Mouse (Mus musculus) spleen, postnatal 10 days (tissue): ENCODE measurements around the gene Rab38.
A peak's percentile ranks its signal among the peaks of the same experiment; 100 is the strongest.

Source experiments
- DNase-seq, 2 experiments: peaks; one replicate each; pipeline ENCODE4 v3.0.0; 2021 to 2022; ENCODE audit warnings: low spot score in 2 of 2

Gene Rab38

GRCm38 (mm10) chr7:88429786-88430691, at the start of gene Rab38:
Gene Rab38 (plus strand): TSS chr7:88430273.
- DNase-seq = peak; percentile 15 to 23

GRCm38 (mm10) chr7:88394568-88394967, 35.5 kb upstream of the Rab38 start:
- DNase-seq = no peak

GRCm38 (mm10) chr7:88395745-88396144, 34.3 kb upstream of the Rab38 start:
- DNase-seq = no peak

GRCm38 (mm10) chr7:88405311-88405710, 24.8 kb upstream of the Rab38 start:
- DNase-seq = no peak

GRCm38 (mm10) chr7:88406466-88406865, 23.6 kb upstream of the Rab38 start:
- DNase-seq = no peak

GRCm38 (mm10) chr7:88421821-88422220, 8.3 kb upstream of the Rab38 start:
- no peak for DNase-seq

GRCm38 (mm10) chr7:88423889-88424288, 6.2 kb upstream of the Rab38 start:
- no peak for DNase-seq

- DNase-seq = no peak
Observed at GRCm38 (mm10) chr7:88425744-88426143, 4.3 kb upstream of the Rab38 start.

GRCm38 (mm10) chr7:88427484-88427883, 2.6 kb upstream of the Rab38 start:
- DNase-seq = no peak

- no peak for DNase-seq
Observed at GRCm38 (mm10) chr7:88430692-88431084, 615 bp downstream of the Rab38 start.

GRCm38 (mm10) chr7:88440301-88440700, 10.2 kb downstream of the Rab38 start:
- no peak for DNase-seq

GRCm38 (mm10) chr7:88442649-88443048, 12.6 kb downstream of the Rab38 start:
- DNase-seq = no peak

- no peak for DNase-seq
Observed at GRCm38 (mm10) chr7:88443435-88443834, 13.4 kb downstream of the Rab38 start.

GRCm38 (mm10) chr7:88445320-88445903, 15.3 kb downstream of the Rab38 start:
- no peak for DNase-seq

- DNase-seq = no peak
Observed at GRCm38 (mm10) chr7:88453234-88453633, 23.2 kb downstream of the Rab38 start.

GRCm38 (mm10) chr7:88457827-88458226, 27.8 kb downstream of the Rab38 start:
- DNase-seq = no peak

GRCm38 (mm10) chr7:88467754-88468153, 37.7 kb downstream of the Rab38 start:
- no peak for DNase-seq

- no peak for DNase-seq
Observed at GRCm38 (mm10) chr7:88482110-88482619, 52.1 kb downstream of the Rab38 start.

- DNase-seq = no peak
Observed at GRCm38 (mm10) chr7:88482628-88483027, 52.6 kb downstream of the Rab38 start.

- DNase-seq = no peak
Observed at GRCm38 (mm10) chr7:88491020-88491419, 60.9 kb downstream of the Rab38 start.

GRCm38 (mm10) chr7:88502217-88502817, 72.2 kb downstream of the Rab38 start:
- DNase-seq = no peak

- no peak for DNase-seq
Observed at GRCm38 (mm10) chr7:88509748-88510147, 79.7 kb downstream of the Rab38 start.

- no peak for DNase-seq
Observed at GRCm38 (mm10) chr7:88522481-88522880, 92.4 kb downstream of the Rab38 start.
